Mouse (Mus musculus) lung, embryonic 15.5 days (tissue): Measurements from ENCODE around the gene Adamts14. TPM values are rescaled to one million over a fixed set of nuclear protein-coding genes. Genes with fewer than 3 reads are reported as not detected.

Experiments used
- ATAC-seq: fragments of 200-750 bp; cut with Nextera tagmentation; 2 replicates; pipeline ENCODE4 v1.8.0; 2017; ENCODE audit warnings: moderate number of reproducible peaks, borderline replicate concordance; ENCODE audit not compliant: low FRiP score, low TSS enrichment; ENCODE audit errors: extremely low read depth
- H3K27ac ChIP-seq: fragments of 300-500 bp; sonication (generic); 2 replicates; pipeline ENCODE4 v1.5.1; 2015; ENCODE audit warnings: moderate library complexity, mild to moderate bottlenecking, inconsistent platforms
- H3K27me3 ChIP-seq: fragments of 300-500 bp; sonication (generic); 2 replicates; pipeline ENCODE4 v1.6.1; 2015; ENCODE audit warnings: inconsistent platforms
- H3K36me3 ChIP-seq: fragments of 300-500 bp; sonication (generic); 2 replicates; pipeline ENCODE4 v1.6.1; 2015; ENCODE audit warnings: inconsistent platforms
- H3K4me1 ChIP-seq: fragments of 300-500 bp; sonication (generic); 2 replicates; pipeline ENCODE4 v1.6.1; 2015; ENCODE audit warnings: inconsistent platforms
- H3K4me2 ChIP-seq: fragments of 300-500 bp; sonication (generic); 2 replicates; pipeline ENCODE4 v1.6.1; 2015; ENCODE audit warnings: inconsistent platforms, mild to moderate bottlenecking, moderate library complexity
- H3K4me3 ChIP-seq: fragments of 300-500 bp; sonication (generic); 2 replicates; pipeline ENCODE4 v1.5.1; 2015; ENCODE audit warnings: mild to moderate bottlenecking, inconsistent platforms
- H3K9ac ChIP-seq: fragments of 300-500 bp; sonication (generic); 2 replicates; pipeline ENCODE4 v1.6.1; 2015; ENCODE audit warnings: inconsistent platforms
- H3K9me3 ChIP-seq: fragments of 300-500 bp; sonication (generic); 2 replicates; pipeline ENCODE4 v1.6.1; 2016; ENCODE audit warnings: inconsistent platforms
- WGBS: fragments of 180-500 bp; shearing (Covaris S2); methylation state at CpG from one replicate; pipeline ENCODE4 v1.1.7; 2015; 5-methylcytosine and 5-hydroxymethylcytosine counted together
- polyA plus RNA-seq: library from polyadenylated mRNA; unstranded; fragments of >200 nt; fragmentation: Nextera tagmentation; extraction: Ambion mirVana; gene quantifications from 2 replicates; pipeline ENCODE4 v1.2.1, GENCODE M21; 2015

Adamts14 gene
- polyA plus RNA-seq, 1 experiment from 2014 or later, result 1.9 TPM

DNA sequence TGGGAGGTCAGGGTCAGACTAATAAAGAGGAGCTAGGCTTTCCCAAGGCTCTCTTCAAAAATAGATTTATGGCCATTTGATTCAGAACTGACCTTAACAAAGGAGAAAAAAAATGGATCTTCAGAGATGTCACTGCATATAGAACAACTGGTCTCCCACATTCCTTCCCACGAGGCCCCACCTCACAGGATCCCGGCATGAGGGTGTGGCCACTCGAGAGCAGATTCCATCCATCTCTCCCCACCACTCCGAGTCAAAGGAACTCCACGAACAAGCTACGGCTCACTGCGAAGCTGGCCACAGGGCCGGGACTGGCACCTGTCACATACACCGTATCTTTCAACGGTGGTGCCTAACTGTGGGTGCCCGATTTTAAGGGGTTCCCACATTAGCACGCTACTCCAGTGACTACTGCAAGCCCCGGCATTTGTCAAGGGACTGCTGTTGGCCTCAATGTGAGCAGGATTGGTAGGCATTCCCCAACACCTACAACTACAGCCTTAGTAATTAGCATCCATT, 24.6 kb downstream of the Adamts14 start:
- Histone ChIP-seq H3K9me3 (no peaks in the 10 kb centered on the region), H3K4me3 (no peak overlapping the region), H3K27ac (no peak overlapping the region), H3K27me3 (no peaks in the 10 kb centered on the region), H3K36me3 (no peaks in the 10 kb centered on the region), H3K9ac (no peak overlapping the region), H3K4me1 (0 out of 2 replicates have a peak, but pooled peaks cover 5% of the 10 kb centered on the region), H3K4me2 (no peak overlapping the region)
- no peak for ATAC-seq
- WGBS, result 55% methylated on average over 13 of the region's 13 CpGs

DNA sequence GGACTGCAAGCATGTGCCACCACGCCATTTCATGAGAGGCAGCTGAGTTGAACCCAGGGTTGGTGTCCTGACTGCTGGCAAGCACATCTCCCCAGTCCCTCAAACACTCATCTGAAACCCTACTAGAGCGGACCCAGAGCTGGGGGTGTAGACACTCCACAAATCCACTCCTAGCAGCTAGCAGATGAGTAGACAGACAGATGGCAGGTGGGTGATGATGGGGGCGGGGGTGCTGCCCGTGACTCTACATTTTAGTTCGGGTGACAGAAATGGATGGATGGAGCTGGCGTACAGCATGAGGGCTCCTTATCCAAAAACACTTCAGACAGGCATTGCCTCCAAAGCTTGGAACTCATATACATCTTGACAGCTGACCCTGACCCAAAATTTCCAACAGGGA, 26.9 kb downstream of the Adamts14 start:
- Histone ChIP-seq H3K36me3 (no peaks in the 10 kb centered on the region), H3K9me3 (no peaks in the 10 kb centered on the region), H3K27me3 (no peaks in the 10 kb centered on the region), H3K9ac (no peak overlapping the region), H3K4me1 (0 out of 2 replicates have a peak, but pooled peaks cover 5% of the 10 kb centered on the region), H3K4me2 (no peak overlapping the region), H3K27ac (no peak overlapping the region), H3K4me3 (no peak overlapping the region)
- no peak for ATAC-seq
- WGBS, result 88% methylated on average over 6 of the region's 6 CpGs

DNA sequence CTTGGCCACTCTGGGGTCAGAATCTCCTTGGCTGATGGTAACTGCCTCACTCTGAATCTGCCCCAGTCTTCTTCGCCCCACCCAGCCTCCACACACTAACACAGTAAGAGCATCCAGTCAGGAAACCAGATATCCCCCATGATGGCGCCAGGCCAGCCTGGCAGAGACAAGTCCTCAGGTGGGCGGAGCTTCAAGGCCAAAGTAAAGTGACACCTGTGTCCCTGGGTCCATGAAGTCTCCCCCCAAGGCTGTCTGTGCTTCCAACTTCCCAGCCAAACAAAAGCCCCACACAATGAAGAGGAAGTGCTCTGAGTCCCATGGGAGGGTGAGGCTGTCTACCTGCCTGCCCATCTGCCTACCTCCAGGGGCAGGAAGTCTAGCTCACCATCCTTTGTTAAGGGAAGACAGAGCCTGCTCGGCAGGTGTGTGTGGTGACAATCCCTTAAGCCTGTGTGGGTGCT, 31.2 kb downstream of the Adamts14 start:
- no peak for ATAC-seq
- no peaks in the 10 kb centered on the region for H3K27me3 ChIP-seq
- H3K9ac ChIP-seq, result no peak overlapping the region
- no peak overlapping the region for H3K27ac ChIP-seq
- WGBS, result 55% methylated on average over 4 of the region's 4 CpGs
- no peak overlapping the region for H3K4me2 ChIP-seq
- H3K9me3 ChIP-seq, result no peaks in the 10 kb centered on the region
- H3K4me3 ChIP-seq, result no peak overlapping the region
- no peaks in the 10 kb centered on the region for H3K36me3 ChIP-seq
- no peaks in the 10 kb centered on the region for H3K4me1 ChIP-seq

DNA sequence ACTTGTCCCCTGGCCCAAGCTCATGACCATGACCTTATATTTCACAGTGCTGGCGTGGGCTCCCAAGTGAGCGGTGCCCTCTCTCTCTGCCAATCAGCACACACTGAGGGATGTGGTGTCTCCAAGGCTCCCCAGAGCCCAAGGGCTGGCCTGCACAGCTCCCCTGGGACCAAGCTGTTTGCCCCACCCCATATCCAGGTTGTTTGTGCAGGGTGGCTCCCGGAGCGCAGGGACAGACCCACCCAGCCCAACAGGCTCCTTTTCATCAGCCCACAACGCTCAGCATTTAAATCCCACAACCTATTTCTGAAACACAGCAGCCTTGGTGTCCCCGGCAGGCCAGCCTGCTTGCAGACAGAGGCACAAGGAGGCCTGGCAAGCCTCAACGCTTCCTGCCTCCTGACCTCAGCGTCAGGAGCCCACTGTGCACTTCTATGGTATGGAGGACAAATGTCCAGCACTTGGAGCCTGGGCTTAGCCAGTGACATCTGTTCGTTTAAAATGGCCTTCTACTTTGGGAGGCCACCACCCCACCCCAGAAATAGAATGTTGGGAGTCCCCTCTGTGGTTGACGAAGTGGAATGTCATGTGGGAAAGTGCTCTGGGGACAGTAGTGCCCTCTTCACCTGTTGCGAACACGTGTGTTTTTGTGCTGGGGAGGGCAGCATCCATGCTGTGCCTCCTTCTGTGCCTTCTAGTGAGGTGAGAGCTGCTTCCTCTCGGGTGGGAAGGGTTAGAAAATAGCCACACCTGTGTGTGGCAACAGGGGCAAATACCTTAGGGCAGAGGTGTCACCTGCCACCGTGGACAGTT, 32.9 kb downstream of the Adamts14 start:
- no peak overlapping the region for H3K27ac ChIP-seq
- no peak for ATAC-seq
- 74% methylated on average over 14 of the region's 14 CpGs for WGBS

DNA sequence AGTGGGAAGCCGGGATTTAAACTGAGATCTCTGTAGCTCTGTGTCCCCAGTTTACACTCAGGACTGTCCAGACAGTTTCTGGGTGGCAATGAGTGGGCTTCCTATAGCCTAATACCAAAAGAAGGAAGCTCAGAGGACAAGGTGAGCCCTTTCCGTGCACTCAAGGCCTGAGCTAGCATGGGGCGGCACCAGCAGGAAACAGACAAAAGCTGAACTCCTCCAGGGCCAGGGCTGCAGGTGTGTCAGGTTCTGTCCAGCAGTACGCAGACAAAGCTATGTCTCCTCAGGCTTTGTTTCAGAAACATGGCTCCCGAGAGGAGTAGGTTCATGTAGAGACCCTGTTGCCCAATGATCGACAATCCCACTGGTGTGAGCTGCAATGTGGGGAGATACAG, 35.9 kb downstream of the Adamts14 start:
- H3K27ac ChIP-seq, result no peak overlapping the region
- H3K4me1 ChIP-seq, result no peaks in the 10 kb centered on the region
- H3K4me2 ChIP-seq, result no peak overlapping the region
- ATAC-seq, result no peak
- no peaks in the 10 kb centered on the region for H3K36me3 ChIP-seq
- H3K9me3 ChIP-seq, result no peaks in the 10 kb centered on the region
- no peak overlapping the region for H3K4me3 ChIP-seq
- H3K9ac ChIP-seq, result no peak overlapping the region
- WGBS, result 75% methylated on average over 6 of the region's 6 CpGs
- no peaks in the 10 kb centered on the region for H3K27me3 ChIP-seq

More for the DNA sequence above, 32.9 kb downstream of the Adamts14 start:
- H3K36me3 ChIP-seq, result no peaks in the 10 kb centered on the region
- H3K27me3 ChIP-seq, result no peaks in the 10 kb centered on the region
- H3K4me1 ChIP-seq, result no peaks in the 10 kb centered on the region
- no peak overlapping the region for H3K4me2 ChIP-seq
- no peaks in the 10 kb centered on the region for H3K9me3 ChIP-seq
- H3K9ac ChIP-seq, result no peak overlapping the region
- no peak overlapping the region for H3K4me3 ChIP-seq

DNA sequence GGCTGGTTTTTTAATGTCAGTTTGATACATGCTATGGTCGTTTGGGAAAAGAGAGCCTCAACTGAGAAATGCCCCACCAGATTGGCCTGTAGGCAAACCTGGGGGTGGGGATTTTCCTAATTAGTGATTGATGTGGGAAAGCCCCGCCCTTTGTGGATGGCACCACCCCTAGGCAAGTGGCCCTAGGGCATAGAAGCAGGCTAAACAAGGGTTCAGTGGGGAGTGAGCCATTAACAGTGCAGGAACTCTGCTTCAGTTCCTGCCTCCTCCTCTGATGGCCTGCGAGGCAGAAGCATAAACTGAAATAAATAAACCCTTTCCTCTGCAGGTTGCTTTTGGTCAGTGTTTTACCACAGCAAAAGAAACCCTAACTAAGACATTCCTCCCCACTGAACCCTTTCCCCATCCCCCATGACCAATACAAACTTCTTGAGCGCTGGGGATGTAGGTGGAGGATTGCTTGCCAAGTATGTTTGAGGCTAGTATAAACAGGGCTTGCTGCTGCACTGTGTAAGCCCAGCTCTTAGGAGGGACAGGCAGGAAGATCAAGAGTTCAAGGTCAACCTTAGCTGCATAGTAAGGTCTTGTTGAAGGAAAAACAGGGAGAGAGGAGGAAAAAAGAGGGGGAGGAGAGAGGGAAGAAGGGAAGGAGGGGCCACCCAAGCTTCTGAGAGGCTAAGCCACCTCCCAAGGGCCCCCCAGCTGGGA, 36.4 kb downstream of the Adamts14 start:
- WGBS, result 45% methylated on average over 4 of the region's 4 CpGs
- ATAC-seq, result no peak
- no peaks in the 10 kb centered on the region for H3K36me3 ChIP-seq
- H3K9me3 ChIP-seq, result no peaks in the 10 kb centered on the region
- H3K27ac ChIP-seq, result no peak overlapping the region
- no peak overlapping the region for H3K4me2 ChIP-seq
- no peaks in the 10 kb centered on the region for H3K4me1 ChIP-seq
- no peak overlapping the region for H3K4me3 ChIP-seq
- H3K9ac ChIP-seq, result no peak overlapping the region
- no peaks in the 10 kb centered on the region for H3K27me3 ChIP-seq

DNA sequence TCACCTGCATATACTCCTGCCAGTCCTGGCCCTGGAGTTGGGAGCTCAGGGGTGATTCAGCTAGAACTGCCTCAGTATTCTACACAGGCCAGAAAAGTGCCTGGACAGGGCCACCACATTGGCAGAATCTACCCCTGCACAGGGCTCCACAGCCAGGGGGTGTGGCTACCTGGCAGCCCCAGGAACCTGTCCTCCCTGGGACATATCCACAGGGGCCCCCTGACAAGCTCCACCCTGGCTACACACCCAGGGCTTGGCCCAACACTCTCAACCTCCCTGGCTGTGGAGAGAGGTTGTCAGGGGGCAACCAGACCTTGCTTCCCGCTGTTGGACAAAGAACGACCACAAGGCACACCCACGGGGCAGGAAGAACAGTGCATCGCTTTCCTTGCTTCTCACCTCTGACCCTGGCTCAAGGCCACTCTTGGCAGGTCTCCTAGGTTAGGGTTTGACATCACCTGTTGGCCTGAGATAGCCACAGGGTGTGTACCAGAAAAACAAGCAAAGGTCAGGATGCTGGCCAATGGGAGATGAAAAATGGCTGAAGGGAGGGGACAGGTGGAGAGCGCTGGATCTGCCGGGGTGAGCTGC, 37.5 kb downstream of the Adamts14 start:
- Histone ChIP-seq H3K36me3 (no peaks in the 10 kb centered on the region), H3K4me3 (no peak overlapping the region), H3K9me3 (no peaks in the 10 kb centered on the region), H3K4me1 (no peaks in the 10 kb centered on the region), H3K4me2 (no peak overlapping the region), H3K27me3 (no peaks in the 10 kb centered on the region), H3K9ac (no peak overlapping the region), H3K27ac (no peak overlapping the region)
- ATAC-seq, result no peak
- WGBS, result 84% methylated on average over 6 of the region's 6 CpGs

DNA sequence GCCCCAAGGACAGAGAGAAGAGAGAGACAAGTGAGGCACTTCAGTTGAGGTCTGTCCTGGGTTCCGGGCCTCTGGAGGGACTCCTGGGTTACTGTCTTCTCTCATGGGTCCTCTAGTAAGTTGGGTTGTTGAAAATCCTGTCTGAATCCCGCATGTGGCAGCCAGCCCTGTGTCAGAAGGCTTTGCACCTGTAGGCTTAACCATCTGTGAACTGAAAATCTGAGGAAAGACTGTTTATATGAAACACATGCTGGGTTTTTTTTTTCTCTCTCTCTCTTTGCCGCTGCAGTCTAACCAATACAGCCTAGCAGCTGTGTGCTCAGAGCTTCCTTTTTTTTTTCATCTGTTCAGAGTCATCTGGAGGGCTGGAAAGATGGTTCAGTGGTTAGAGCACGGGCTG, 38.9 kb downstream of the Adamts14 start:
- WGBS, result 59% methylated on average over 4 of the region's 4 CpGs
- H3K27ac ChIP-seq, result no peak overlapping the region
- H3K9me3 ChIP-seq, result no peaks in the 10 kb centered on the region
- no peak overlapping the region for H3K4me2 ChIP-seq
- no peak overlapping the region for H3K4me3 ChIP-seq
- no peaks in the 10 kb centered on the region for H3K27me3 ChIP-seq
- H3K4me1 ChIP-seq, result no peaks in the 10 kb centered on the region
- H3K36me3 ChIP-seq, result no peaks in the 10 kb centered on the region
- ATAC-seq, result no peak
- no peak overlapping the region for H3K9ac ChIP-seq

DNA sequence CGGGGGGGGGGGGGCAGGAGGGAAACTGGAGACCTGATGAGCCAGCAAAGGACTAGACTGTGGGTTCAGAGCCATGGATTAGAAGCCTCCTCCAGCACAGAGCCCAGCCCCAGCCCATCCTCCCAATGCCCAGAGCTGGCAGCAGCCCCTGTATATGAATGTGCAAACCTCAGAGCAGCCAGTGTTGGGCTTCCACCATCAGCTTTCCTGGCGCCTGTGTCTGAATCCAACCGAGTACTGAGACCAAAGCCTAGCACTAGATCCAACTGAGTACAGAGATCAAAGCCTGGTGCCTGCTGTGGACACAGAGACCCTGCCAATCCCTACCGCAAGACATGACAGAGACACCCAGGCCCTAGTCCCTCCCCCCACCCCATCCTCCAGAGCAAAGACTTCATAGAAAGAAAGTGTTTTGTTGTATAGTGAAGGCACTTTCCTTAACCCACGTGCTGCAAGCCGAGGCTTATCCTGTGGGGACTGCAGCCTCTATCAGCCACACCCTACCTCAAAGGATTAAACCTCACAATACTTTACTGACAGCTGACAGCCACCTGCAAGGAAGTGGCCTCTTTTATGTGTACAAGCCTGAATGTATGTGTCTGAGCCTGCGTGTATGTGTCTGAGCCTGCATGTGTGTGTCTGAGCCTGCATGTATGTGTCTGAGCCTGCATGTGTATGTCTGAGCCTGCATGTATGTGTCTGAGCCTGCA, 40.2 kb downstream of the Adamts14 start:
- H3K4me1 ChIP-seq, result no peaks in the 10 kb centered on the region
- WGBS, result 51% methylated on average over 7 of the region's 7 CpGs
- ATAC-seq, result peak; percentile 62

DNA sequence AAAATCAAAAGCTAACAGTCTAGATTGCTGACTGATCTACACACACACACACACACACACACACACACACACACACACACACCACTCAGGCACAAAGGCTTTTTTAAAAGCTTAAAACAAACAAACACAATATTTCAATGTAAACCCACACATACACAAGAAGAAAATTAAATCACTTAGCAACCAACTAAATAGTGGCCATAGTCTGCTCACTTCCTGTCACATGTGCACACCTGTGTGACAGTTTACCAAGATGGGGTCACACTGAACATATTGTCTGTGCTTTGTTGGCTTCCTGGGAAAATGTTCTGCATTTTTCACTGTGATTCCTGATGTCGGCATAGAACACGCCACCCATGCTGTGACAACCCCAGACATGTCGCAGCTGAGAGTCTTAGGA, 41.5 kb downstream of the Adamts14 start:
- WGBS, result 71% methylated on average over 3 of the region's 3 CpGs
- Histone ChIP-seq H3K27me3 (no peaks in the 10 kb centered on the region), H3K4me3 (no peak overlapping the region), H3K36me3 (no peaks in the 10 kb centered on the region), H3K4me1 (no peaks in the 10 kb centered on the region; the same call in 1 of the 2 replicates), H3K9me3 (no peaks in the 10 kb centered on the region), H3K9ac (no peak overlapping the region), H3K27ac (no peak overlapping the region), H3K4me2 (no peak overlapping the region)
- no peak for ATAC-seq

More for the DNA sequence above, 40.2 kb downstream of the Adamts14 start:
- Histone ChIP-seq H3K9me3 (no peaks in the 10 kb centered on the region), H3K27ac (no peak overlapping the region), H3K9ac (no peak overlapping the region), H3K36me3 (no peaks in the 10 kb centered on the region), H3K27me3 (no peaks in the 10 kb centered on the region), H3K4me3 (no peak overlapping the region), H3K4me2 (no peak overlapping the region)

DNA sequence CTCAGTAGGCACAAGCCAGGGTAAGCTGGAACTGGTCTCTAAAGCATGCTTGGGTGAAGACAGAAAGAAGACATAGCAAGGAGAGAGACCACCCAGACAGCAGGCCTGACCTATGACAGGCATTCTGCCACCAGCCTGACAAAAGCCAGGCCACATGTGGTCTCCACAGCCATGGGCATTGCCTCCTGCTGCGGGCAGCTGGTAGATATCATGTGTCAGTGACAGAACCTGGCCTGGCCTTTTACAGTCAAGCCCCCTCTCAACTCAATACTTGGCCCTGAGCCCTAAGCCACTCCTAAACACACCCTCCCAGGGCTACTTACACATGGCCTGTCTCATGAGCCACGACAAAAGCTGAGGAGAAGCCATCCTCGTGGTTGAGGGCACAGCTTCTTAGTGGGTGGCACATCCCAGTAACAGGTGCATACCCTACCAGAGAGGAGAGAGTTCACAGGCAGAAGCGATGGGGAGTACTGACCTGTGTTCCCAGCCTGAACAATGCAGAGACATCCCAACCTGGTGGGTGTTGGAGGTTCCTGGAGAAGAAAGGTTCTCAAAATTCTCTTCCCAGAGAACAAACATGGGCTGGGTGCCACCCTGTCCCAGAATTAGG, 46.3 kb downstream of the Adamts14 start:
- H3K36me3 ChIP-seq, result no peaks in the 10 kb centered on the region
- no peak overlapping the region for H3K9ac ChIP-seq
- H3K27me3 ChIP-seq, result no peaks in the 10 kb centered on the region
- H3K9me3 ChIP-seq, result no peaks in the 10 kb centered on the region
- no peak overlapping the region for H3K4me3 ChIP-seq
- no peak for ATAC-seq
- no peaks in the 10 kb centered on the region; the same call in 1 of the 2 replicates for H3K4me1 ChIP-seq
- WGBS, result 45% methylated on average over 4 of the region's 4 CpGs
- no peak overlapping the region for H3K27ac ChIP-seq
- no peak overlapping the region for H3K4me2 ChIP-seq
